Mouse (Mus musculus): ENCODE data around the gene Acan. TPM values are rescaled to one million over a fixed set of nuclear protein-coding genes. Genes with fewer than 3 reads are reported as not detected.

The Acan gene
- total and polyA plus RNA-seq, 3 experiments = 0.11 to 0.61 (median 0.26) TPM

GRCm38 (mm10) chr7:79140897-79141296 is 87.6 kb downstream of the Acan start:
- no peak overlapping the region for H3K9ac ChIP-seq (ENCODE audit: low read depth, low read length)
- H3K4me1 ChIP-seq (ENCODE audit: control insufficient read depth, insufficient read depth, low read length) = peaks cover 2% of the 10 kb centered on the region; the same call in 1 of the 2 replicates
- H3K4me3 ChIP-seq = no peak overlapping the region
- WGBS = 38% methylated on average over 8 of the region's 8 CpGs
- intact Hi-C loops (cut with DNase I) = loop anchor here (1.0 to 5.0 kb wide), 3 partner anchors 41 to 206 kb away; no protein-coding TSS in a partner anchor
- H3K27ac ChIP-seq = no peak overlapping the region
- no peaks in the 10 kb centered on the region for H3K79me2 ChIP-seq (replicated peaks; ENCODE audit: control insufficient read depth, insufficient read depth, low read length)
- H3K27me3 ChIP-seq (ENCODE audit: control insufficient read depth, insufficient read depth, low read length) = no peaks in the 10 kb centered on the region
- peaks cover 5% of the 10 kb centered on the region; the same call in 1 of the 2 replicates for H3K36me3 ChIP-seq (ENCODE audit: control insufficient read depth, insufficient read depth, low read length)
- TF ChIP-seq POLR2A (IDR thresholded peaks at IDR 0.05; ENCODE audit: insufficient read depth, low read depth, low read length) (no peak), EP300 (IDR thresholded peaks at IDR 0.05; ENCODE audit: insufficient read depth, low read depth, low read length) (peak; percentile 88)
- DNase-seq = peak; percentile 74 to 85

DNA sequence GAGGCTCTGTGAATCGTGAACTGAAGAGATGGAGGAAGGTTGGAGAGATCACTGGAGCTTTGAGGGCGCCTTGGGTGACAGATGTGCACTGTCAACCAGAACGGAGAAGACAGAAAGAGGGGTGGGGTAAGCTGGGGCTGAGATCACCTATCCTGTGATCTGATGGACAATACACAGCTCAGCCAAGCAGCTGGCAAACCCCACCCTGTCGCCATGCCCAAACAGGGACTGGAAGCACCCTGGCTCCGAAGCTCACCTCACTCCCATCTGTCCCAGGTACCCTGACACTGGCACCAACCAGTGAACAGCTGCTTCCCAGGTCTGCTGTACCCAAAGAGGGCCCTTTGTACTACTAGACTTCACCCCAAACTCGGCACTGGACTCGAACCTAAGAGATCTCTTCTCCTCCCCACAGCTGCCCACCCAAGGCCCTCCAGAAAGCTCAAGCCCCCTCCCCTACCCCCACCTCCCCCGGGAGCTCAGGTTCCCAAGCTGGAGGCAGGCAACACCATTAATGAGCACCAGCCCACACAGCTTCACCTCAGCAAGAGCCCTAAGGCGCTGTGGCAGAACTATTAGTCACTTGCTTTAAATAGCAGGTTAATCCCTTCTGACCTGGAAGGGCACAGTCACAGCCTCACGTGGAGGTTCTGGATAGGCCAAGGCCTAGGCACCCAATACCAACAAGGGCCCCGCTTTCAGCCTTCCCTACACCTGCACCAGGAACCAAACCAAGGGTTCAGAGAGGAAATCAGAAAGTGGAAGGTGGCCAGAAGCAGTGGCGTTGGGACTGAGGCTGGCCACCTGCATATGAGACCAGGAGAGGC is 93.9 kb downstream of the Acan start:
- Histone ChIP-seq H3K27ac (peak overlapping the region; percentile 96), H3K4me3 (peak overlapping the region; percentile 69), H3K79me2 (replicated peaks; ENCODE audit: control insufficient read depth, insufficient read depth, low read length) (peaks cover 2% of the 10 kb centered on the region; the same call in 1 of the 2 replicates), H3K27me3 (ENCODE audit: control insufficient read depth, insufficient read depth, low read length) (no peaks in the 10 kb centered on the region), H3K36me3 (ENCODE audit: control insufficient read depth, insufficient read depth, low read length) (no peaks in the 10 kb centered on the region), H3K4me1 (ENCODE audit: control insufficient read depth, insufficient read depth, low read length) (peaks cover 6% of the 10 kb centered on the region), H3K9ac (ENCODE audit: low read depth, low read length) (peak overlapping the region; percentile 85)
- intact Hi-C loops (cut with DNase I) = loop anchor here (5.0 kb wide), 1 partner anchor 320 kb away; the partner anchor contains the start of gene Polg
- peak; percentile 57 to 60 for DNase-seq
- TF ChIP-seq POLR2A (IDR thresholded peaks at IDR 0.05; ENCODE audit: insufficient read depth, low read depth, low read length) (peak; percentile 18; the same call in 1 of the 2 replicates), CTCF (IDR thresholded peaks at IDR 0.05) (no peak)
- WGBS = 40% methylated on average over 12 of the region's 12 CpGs

DNA sequence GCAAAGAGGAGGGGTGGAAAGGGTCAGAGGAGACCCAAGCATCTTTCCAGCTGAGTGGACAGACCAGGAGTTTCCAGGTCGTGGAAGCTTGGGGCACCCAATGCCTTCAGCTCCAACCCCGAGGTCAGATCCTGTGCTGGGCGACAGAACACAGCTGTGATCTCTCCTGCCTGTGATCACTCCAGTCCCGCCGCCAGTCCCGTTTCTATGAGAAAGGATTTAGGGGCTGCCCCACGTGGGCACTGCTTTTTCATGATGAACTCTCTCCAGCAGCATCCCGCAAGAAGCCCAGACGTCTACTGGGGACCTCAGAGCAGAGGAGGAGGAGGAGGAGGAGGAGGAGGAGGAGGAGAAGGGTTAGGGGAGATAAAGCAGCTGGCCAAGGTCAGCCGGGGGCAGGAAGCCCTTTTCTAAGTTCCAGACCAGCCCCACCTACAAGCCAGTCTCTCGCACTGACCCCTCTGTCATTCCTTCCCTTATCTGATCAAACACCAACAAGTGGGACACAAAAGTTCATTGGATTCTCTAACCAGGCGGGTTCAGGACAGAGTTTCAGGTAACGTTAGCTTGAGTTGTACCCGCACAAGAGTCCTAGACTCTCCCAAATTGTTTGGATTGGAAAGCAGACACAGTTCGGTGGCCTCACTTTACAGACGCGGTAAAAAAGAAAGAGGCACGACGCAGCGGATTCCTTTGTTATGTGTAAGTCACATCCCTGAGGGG is 94.8 kb downstream of the Acan start:
- Histone ChIP-seq H3K27me3 (ENCODE audit: control insufficient read depth, insufficient read depth, low read length) (no peaks in the 10 kb centered on the region), H3K27ac (peak overlapping the region; percentile 96), H3K4me1 (ENCODE audit: control insufficient read depth, insufficient read depth, low read length) (peaks cover 6% of the 10 kb centered on the region), H3K36me3 (ENCODE audit: control insufficient read depth, insufficient read depth, low read length) (no peaks in the 10 kb centered on the region), H3K79me2 (replicated peaks; ENCODE audit: control insufficient read depth, insufficient read depth, low read length) (peaks cover 2% of the 10 kb centered on the region; the same call in 1 of the 2 replicates), H3K9ac (ENCODE audit: low read depth, low read length) (peak overlapping the region; percentile 85), H3K4me3 (peak overlapping the region; percentile 69)
- peak in 1 of 2 experiments; percentile 50 for DNase-seq
- WGBS = 2% methylated on average over 20 of the region's 20 CpGs
- intact Hi-C loops (cut with DNase I) = loop anchor here (5.0 kb wide), 1 partner anchor 319 kb away; the partner anchor contains the start of gene Polg
- no peak for TF ChIP-seq CTCF (IDR thresholded peaks at IDR 0.05)
- no peak for TF ChIP-seq EP300 (IDR thresholded peaks at IDR 0.05; ENCODE audit: insufficient read depth, low read depth, low read length)
- TF ChIP-seq POLR2A (IDR thresholded peaks at IDR 0.05; ENCODE audit: insufficient read depth, low read depth, low read length) = no peak

DNA sequence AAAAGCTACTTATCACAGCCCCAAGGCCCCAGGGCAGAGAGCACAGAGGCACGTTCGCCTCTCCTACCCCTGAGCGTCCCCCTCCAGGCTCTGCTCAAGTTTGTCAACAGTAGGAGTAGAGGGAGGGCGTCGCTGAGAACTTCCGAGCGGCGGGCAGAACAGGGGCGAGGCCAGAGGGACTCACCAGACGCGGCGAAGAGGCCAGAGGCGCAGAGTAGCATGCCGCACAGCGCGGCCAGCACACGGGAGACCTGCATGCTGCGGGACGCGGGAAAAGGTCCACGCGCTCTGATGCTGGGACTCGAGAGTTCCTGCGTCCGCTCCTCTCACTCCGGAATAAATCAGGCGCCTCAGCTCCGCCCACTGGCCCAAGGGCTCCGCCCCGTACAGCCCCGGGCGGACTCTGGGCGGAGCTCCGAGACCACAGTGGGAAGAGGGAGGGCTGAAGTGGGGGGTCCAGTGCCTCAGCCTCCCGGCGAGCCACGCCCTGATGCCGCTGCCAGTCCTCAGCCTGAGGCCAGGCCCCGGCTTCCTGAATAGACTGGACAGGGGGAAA is 95.5 kb downstream of the Acan start, which contains the start of gene Mfge8:
Mfge8 (minus strand) TSS at position 350 of the 556 bp plus-strand sequence.
- H3K79me2 ChIP-seq (replicated peaks; ENCODE audit: control insufficient read depth, insufficient read depth, low read length) = peaks cover 2% of the 10 kb centered on the region; the same call in 1 of the 2 replicates
- no peaks in the 10 kb centered on the region for H3K36me3 ChIP-seq (ENCODE audit: control insufficient read depth, insufficient read depth, low read length)
- intact Hi-C loops (cut with DNase I) = loop anchor here (5.0 kb wide), 1 partner anchor 319 kb away; the partner anchor contains the start of gene Polg
- H3K27me3 ChIP-seq (ENCODE audit: control insufficient read depth, insufficient read depth, low read length) = no peaks in the 10 kb centered on the region
- H3K9ac ChIP-seq (ENCODE audit: low read depth, low read length) = peak within 1 kb of the TSS; percentile 85
- H3K4me1 ChIP-seq (ENCODE audit: control insufficient read depth, insufficient read depth, low read length) = peaks cover 6% of the 10 kb centered on the region
- peak; percentile 96 to 98 for DNase-seq
- peak within 1 kb of the TSS; percentile 96 for H3K27ac ChIP-seq
- TF ChIP-seq POLR2A (IDR thresholded peaks at IDR 0.05; ENCODE audit: insufficient read depth, low read depth, low read length) (peak; percentile 98), CTCF (IDR thresholded peaks at IDR 0.05) (0 out of 2 replicates have a peak, but pooled peaks have one; percentile 9), EP300 (IDR thresholded peaks at IDR 0.05; ENCODE audit: insufficient read depth, low read depth, low read length) (peak; percentile 28; the same call in 1 of the 2 replicates)
- H3K4me3 ChIP-seq = peak within 1 kb of the TSS; percentile 69
- under 1% methylated on average over 39 of the region's 39 CpGs for WGBS

DNA sequence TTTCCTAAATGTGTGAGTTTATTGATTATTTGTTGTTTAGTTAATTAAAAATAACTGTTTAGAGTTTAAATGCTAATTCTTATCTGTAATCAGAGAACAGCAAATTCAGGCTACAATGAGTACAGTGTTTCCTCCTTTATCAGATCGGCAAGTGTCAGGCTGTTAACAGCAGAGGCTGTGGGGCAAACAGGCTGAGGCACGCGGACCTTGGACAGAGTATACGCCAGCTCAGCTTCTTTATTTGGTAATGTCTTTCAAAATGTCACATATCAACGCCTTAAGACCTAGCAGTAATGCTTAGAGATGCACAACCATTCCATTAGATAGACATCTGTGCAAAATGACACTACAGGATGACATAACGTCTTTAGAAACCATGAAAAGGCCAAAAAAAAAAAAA is 96.2 kb downstream of the Acan start:
- H3K9ac ChIP-seq (ENCODE audit: low read depth, low read length) = no peak overlapping the region
- H3K27ac ChIP-seq = peak overlapping the region; percentile 96
- peak overlapping the region; percentile 69 for H3K4me3 ChIP-seq
- no peaks in the 10 kb centered on the region for H3K36me3 ChIP-seq (ENCODE audit: control insufficient read depth, insufficient read depth, low read length)
- TF ChIP-seq EP300 (IDR thresholded peaks at IDR 0.05; ENCODE audit: insufficient read depth, low read depth, low read length) (0 out of 2 replicates have a peak, but pooled peaks have one; percentile 12), POLR2A (IDR thresholded peaks at IDR 0.05; ENCODE audit: insufficient read depth, low read depth, low read length) (no peak)
- DNase-seq = no peak
- intact Hi-C loops (cut with DNase I) = loop anchor here (5.0 kb wide), 1 partner anchor 318 kb away; the partner anchor contains the start of gene Polg
- no peaks in the 10 kb centered on the region for H3K27me3 ChIP-seq (ENCODE audit: control insufficient read depth, insufficient read depth, low read length)
- peaks cover 6% of the 10 kb centered on the region for H3K4me1 ChIP-seq (ENCODE audit: control insufficient read depth, insufficient read depth, low read length)
- 36% methylated on average over 6 of the region's 6 CpGs for WGBS
- peaks cover 2% of the 10 kb centered on the region; the same call in 1 of the 2 replicates for H3K79me2 ChIP-seq (replicated peaks; ENCODE audit: control insufficient read depth, insufficient read depth, low read length)
